Mouse (Mus musculus) lung, embryonic 15.5 days (tissue): ENCODE results near the gene Gzmd. TPM values are rescaled to one million over a fixed set of nuclear protein-coding genes. Genes with fewer than 3 reads are reported as not detected.

Experiments
- microRNA-seq: library from miRNA; unstranded; fragments of <30 nt; microRNA quantifications from one replicate; pipeline ENCODE4, GENCODE M21; 2016
- polyA plus RNA-seq: library from polyadenylated mRNA; unstranded; fragments of >200 nt; fragmentation: Nextera tagmentation; extraction: Ambion mirVana; gene quantifications from 2 replicates; pipeline ENCODE4 v1.2.1, GENCODE M21; 2015

Gzmd gene
- polyA plus RNA-seq, 1 experiment from 2014 or later = not detected

Small RNAs within 50 kb of the gene (microRNA-seq; reads per million reads assigned to microRNA genes)
- gene Mir6949 = not detected

Other genes with a start within 250 kb of the Gzmd start
- 0.88 and 1.2 TPM in 2 replicates for gene Cbln3, start 248.2 kb downstream of the Gzmd start, polyA plus RNA-seq
- 18.3 and 18.8 TPM in 2 replicates for gene Khnyn, start 247.7 kb downstream of the Gzmd start, polyA plus RNA-seq
- 51.8 and 52.9 TPM in 2 replicates for gene Sdr39u1, start 232.3 kb downstream of the Gzmd start, polyA plus RNA-seq
- 4.3 and 5.9 TPM in 2 replicates for gene Cma1, start 187.9 kb downstream of the Gzmd start, polyA plus RNA-seq
- not detected in 2 replicates for gene Cma2, start 181.6 kb downstream of the Gzmd start, polyA plus RNA-seq
- not detected in 2 replicates for gene Mcpt1, start 114.6 kb downstream of the Gzmd start, polyA plus RNA-seq
- not detected in 2 replicates for gene Mcpt9, start 102.1 kb downstream of the Gzmd start, polyA plus RNA-seq
- not detected in 2 replicates for gene Mcpt2, start 90.6 kb downstream of the Gzmd start, polyA plus RNA-seq
- 0.14 and 0.40 TPM in 2 replicates for gene Mcpt4, start 70.3 kb downstream of the Gzmd start, polyA plus RNA-seq
- 1.1 and 1.6 TPM in 2 replicates for gene Mcpt8, start 47.3 kb downstream of the Gzmd start, polyA plus RNA-seq
- not detected in 2 replicates for gene Ctsg, start 30.0 kb downstream of the Gzmd start, polyA plus RNA-seq
- gene Gzme, start 12.0 kb downstream of the Gzmd start, polyA plus RNA-seq = not detected in 2 replicates
- not detected in 2 replicates for gene Gzmg, start 27.0 kb upstream of the Gzmd start, polyA plus RNA-seq
- gene Gzmn, start 42.0 kb upstream of the Gzmd start, polyA plus RNA-seq = not detected in 2 replicates
- gene Gzmf, start 78.8 kb upstream of the Gzmd start, polyA plus RNA-seq = not detected in 2 replicates
- gene Gzmc, start 102.0 kb upstream of the Gzmd start, polyA plus RNA-seq = not detected in 2 replicates
- gene Gzmb, start 129.7 kb upstream of the Gzmd start, polyA plus RNA-seq = 1.2 and 1.6 TPM in 2 replicates
- gene Atp12a, start 232.5 kb upstream of the Gzmd start, polyA plus RNA-seq = 1.5 and 1.9 TPM in 2 replicates